Mouse (Mus musculus): ENCODE results near the gene Ntf3.

The Ntf3 gene

DNA sequence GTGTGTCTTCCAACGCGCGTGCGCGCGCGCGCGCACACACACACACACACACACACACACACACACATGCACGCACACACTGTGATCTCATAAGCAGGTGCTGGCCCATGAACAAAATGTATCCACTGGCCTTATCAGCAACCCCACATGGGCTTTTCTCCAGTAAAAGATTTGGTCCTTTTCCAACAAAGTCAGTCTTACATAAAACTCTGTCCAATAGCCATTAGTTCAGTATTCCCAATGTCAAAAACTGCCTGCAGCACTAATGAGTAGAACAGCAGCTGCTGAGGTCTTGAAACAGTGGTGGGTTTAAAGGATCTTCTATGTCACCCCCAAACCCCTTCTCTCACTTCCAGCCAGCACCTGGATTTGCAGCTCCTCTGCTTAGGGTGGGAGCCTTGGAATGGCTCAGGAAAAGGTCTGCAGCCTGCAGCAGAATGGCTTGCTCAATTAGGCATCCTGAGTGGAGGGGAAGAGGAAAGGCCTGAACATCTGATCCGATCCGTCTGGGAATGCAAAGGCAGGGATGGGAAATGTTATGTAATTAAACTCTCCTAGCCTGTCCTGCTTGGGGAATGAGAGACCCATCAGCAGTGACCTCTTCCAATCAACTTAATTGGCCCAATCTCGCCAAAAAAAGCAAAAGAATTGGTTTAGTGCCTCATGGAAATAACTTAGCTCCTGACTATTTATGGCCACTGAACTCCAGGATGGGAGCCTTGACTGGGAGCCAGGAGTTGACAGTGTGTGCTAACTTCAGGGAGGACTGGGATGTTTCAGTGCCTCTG, 7.2 kb downstream of the Ntf3 start:
- DNase-seq (ENCODE audit: low spot score), result no peak

DNA sequence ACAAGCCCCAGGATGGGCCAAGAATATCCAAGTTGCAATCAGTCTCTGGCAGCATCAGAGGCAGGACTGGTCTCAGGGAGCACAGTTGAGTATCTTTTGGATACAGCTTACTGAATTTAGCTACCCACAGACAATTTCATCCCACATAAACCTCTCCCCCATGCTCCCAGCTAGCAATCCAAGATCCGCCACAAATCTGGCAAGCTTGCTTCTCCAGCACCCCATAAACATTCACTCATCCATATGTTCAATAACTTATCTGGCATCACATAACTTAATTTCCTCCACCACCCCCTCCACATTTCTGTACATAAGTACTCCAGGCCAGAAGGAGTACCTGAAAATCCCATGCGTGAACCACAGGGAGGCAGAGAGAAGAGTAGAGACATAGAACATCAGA, 10.8 kb downstream of the Ntf3 start:
- no peak for DNase-seq (ENCODE audit: low spot score)

DNA sequence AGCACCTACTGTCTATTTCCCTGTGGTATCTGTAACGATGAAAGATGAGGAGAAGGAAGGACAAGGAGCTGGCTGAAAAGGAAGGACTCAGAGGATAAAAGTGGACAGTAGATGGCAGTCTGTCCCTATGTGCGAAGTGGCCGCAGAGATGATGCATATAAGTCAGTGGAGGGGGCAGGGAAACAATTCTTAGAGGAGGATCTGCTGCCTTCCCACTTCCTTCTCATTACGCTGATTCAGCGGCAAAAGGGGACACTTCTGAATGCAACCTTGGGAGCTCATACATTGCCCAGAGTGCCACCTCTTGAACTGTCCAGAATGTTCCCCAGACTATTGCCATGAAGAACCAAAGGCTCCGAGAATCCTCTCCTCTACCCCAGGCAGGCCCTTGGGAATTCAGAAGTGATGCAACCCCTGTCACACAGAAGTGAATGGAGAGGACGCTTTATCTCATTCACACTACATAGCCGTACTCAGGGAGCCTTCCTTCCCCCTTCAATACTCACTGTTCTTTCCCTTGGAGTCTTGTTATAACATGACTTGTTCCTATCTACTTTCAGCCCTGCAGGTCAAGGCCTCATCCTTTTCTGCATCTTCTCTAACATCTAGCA, 12.2 kb downstream of the Ntf3 start:
- DNase-seq (ENCODE audit: low spot score), result no peak

DNA sequence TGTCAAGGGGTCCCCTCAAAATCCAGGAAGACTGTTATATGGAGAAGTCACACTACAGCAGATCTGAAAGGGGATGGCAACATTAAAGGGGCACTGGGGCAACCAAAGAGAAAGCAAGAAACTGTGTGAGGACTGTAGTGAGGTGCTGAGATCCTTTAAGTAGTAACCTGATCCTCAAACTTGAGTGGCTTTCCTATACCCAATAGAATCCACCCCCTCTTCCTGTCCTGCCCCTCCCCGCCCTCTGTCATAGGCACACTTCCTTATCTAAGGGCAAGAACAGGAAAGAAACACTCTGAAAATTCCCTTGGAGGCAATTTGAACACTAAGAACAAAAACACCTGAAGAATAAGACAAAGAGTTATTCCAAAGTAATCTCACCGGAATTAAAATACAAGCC, 13.6 kb downstream of the Ntf3 start:
- DNase-seq (ENCODE audit: low spot score), result no peak

DNA sequence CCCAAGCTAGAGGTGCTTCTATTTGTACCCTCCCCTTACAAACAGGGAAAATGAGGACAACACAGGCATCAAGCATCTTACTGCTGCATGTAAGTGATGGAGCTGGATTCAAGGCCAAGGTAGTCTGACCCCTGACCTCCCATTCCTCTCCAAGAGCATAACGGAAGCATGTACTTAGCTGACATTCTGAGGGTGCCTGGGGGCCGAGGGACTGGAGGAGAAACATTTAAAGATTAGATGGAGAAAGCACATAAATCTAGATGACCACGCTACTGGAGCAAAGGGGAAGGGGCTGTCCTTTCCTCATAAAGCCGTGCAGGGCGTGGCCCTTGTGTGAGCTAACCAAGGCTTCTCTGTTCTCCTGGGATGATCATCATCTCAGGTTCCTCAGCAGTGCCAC, 23.1 kb downstream of the Ntf3 start:
- DNase-seq (ENCODE audit: low spot score), result no peak

DNA sequence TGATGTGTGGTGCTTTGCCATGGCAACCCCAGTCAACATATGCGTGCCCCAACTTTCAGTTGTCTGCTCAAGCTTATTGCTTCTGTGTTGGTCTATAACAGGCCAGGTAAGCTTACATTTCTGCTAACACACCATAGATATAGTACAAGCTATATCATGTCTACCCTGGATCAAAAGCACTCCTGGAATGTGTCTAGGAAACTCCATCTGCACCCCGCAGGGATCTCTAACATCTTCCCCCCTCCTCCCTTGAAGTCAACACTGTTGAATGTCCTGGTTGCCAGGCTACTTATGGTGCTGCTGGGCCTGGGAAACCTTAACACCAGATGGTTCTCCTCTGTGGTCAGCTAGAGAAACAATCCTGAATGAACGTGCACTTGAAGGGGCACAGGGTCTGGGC, 24.0 kb downstream of the Ntf3 start:
- no peak for DNase-seq (ENCODE audit: low spot score)

DNA sequence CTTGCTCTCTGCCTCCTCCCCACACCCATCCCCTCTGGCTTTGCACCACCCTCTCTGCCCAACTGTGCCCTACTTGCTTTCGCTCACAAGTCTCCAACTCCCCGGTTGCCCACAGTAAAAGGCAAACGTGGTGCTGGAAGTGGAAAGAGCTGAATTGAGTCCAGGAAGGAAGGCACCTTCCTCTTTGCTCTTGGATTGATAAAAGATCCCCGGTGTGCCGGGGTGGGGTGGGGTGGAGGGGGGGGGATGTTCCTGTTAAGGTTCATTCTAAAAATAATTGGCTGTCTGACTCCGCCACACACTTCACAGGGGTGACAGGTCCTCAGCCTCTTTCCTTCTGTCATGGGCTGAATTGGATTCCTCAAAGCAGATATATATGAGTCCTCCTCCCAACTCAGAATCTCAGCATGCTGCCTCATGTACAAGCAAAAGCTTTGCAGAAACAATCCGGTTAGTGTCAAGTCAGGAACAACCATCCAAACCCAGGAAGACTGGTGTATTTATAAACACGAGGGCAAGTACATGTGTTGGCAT, 24.6 kb downstream of the Ntf3 start:
- no peak for DNase-seq (ENCODE audit: low spot score)

DNA sequence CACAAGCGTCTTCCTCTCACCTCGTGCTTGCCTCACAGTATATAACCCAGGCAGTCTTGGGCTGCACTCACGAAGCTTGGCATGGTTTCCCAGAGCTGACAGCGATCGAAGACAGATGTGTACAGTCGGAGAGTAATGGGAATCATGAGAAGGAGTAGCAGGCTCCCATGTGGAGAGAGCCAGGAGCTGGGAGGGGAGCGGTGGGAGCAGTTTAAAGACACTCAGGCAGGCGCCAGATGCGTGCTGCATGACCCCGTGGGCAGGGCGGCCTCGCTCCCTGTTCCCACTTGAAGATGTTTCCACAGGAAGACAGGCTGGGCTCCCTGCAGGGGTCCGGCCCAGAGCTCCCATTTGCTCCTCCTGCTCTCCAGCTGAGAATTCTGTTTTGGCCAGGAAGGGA, 25.2 kb downstream of the Ntf3 start:
- DNase-seq (ENCODE audit: low spot score), result no peak

DNA sequence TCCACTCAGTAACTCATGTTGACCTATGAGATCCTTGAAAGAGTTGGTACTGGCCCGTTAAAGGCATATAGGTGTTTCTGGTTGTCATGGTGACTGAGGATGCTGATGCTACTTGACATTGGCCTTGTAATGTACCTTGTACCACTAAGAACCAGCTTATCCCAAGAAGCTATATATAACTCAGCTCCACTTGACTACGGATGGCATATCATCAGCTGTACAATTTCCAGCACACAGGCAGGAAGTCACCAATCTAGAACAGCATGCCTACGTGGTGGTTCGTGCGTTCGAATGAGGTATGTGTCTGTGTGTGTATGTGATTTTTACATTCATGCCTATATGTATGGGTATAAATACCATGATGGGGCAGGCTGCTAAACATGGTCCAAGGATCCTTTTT, 25.7 kb downstream of the Ntf3 start:
- DNase-seq (ENCODE audit: low spot score), result no peak

DNA sequence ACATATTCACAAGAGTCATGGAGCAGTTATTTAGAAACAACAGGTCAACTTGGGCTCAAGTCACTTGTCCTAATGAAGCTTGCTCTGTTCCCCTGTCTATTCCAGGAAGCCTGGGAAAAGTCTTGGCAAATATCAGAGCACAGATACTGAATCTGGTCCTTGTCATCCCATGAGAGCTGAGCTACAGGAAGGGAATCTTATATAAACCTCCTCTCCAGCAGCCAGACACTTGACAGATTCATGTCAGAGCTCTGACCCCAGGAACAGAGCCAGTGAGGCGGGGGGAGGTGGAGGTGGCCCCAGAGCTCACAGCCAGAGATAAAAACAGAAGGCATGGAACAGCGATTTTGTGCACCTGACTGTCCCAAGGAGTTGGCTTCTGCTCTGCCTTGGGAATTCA, 26.3 kb downstream of the Ntf3 start:
- DNase-seq (ENCODE audit: low spot score), result no peak

DNA sequence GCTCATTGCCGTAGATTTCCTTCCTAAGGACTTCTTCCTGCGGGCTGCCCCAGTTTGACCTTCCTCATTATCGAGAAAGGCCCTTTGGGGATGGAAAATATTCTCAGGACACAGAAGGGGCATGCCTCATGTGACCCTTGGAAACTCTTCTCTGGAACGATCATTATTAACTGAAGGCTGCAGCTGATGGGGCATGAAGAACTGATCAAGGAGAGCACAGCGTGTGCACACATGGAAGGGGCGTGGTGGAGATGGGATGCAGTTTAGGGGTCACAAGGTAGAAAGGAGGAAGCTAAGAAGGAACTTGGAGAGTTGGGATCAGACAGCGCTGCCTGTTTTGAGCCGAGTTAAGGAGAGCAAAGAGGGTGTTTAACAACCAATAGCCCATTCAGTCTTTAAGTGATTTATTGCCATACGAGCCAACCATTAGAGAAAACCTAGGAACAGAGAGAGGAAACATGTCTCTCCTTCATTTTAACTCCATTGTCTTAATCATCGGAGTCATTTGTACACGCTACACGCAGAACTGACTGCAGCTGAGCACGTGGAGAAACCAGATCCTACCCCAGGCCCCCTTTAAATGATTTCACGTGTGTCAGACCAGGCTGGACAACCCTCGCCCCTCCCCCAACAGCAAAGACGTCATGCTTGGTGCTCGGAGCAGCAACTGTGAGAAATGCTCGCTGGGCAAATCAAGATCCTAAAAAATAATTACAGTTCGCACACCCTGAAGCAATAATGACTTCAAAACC, 32.4 kb downstream of the Ntf3 start:
- no peak for DNase-seq (ENCODE audit: low spot score)

DNA sequence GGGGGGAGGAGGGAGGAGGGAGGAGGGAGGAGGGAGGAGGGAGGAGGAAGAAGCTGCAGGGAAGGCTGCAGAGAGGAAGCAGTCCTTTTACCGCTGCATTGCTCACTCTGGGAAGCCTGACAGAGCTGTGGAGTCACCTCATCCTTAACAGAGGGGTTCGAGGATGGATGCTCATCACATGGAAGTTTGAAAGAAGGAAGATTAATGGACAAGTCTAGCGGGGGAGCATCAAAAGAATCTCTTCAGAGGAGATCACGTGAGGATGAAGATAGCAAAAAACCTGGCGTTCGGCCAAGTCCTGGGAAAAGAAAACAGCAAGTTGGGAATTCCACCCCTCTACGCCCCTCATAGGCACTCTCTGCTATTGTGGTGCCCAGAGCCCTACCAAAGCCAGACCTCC, 38.5 kb downstream of the Ntf3 start:
- no peak for DNase-seq (ENCODE audit: low spot score)

DNA sequence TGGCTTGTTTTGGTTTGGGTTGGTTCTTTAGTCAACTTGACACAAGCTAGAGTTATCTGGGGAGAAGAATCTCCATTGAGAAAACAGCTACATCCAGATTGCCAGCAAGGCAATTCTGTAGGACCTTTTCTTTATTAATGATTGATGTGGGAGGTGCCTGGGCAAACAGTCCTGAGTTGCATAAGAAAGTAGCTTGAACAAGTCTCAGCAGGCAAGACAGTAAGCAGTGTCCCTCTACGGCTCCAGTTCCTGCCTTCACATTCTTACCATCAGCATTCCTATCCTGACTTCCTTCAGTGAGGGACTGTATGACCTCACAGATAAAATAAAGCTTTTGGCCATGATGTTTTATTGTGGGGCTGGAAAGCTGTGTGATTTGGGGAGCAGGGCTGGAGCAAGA, 48.5 kb downstream of the Ntf3 start:
- DNase-seq (ENCODE audit: low spot score), result no peak

DNA sequence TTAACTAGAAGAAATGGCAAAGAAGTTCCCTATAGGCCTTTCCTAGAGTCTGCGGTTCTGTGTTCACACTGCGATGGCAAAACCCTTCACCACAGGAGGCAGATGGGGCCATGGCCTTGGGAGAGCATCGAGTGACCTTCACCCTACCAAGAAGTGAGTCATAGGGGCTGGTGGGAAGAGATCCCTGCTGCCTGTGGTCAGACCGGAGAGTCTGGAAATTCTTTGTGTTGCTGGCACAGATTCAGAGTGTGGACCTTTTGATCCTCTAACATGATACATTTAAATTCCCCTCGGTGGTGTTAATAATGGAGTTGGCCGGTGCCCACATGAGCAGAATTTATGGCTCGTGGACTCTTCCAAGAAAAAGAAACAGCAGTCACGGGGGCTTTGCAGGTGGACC, 49.5 kb downstream of the Ntf3 start:
- DNase-seq (ENCODE audit: low spot score), result no peak

DNA sequence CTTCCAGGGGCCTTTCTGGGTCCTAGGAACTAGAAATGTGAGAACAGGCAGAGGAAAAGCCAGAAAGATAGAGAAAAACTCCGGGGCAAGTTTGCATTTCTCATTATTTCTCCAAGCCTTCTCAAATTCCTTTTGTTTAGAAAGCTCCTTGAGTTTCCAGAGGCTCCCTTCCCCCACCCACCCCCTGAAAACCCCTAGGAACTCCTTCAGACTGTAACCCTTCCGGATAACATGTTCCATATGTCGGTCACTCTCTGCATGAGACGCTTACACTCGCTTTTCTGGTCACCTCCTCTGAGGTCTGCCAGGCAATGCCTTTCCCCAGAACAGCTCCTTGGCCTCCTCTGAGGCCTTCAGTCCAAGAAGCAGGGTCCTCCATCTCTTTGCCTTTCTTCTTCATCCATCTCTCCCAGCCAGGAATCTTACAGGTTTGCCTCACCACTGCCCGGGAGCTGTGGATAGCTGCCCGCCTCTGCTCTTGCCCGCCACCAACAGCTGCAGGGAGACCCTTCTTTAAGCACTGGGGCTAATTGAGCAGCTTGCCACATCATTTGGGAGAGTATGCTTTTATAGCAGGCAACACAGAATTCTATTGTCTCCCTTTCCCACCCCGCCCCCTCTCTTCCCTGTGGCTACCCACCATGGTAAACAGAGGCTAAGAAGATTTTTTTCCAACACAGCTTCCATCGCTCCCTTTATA, 51.6 kb downstream of the Ntf3 start:
- no peak for DNase-seq (ENCODE audit: low spot score)

DNA sequence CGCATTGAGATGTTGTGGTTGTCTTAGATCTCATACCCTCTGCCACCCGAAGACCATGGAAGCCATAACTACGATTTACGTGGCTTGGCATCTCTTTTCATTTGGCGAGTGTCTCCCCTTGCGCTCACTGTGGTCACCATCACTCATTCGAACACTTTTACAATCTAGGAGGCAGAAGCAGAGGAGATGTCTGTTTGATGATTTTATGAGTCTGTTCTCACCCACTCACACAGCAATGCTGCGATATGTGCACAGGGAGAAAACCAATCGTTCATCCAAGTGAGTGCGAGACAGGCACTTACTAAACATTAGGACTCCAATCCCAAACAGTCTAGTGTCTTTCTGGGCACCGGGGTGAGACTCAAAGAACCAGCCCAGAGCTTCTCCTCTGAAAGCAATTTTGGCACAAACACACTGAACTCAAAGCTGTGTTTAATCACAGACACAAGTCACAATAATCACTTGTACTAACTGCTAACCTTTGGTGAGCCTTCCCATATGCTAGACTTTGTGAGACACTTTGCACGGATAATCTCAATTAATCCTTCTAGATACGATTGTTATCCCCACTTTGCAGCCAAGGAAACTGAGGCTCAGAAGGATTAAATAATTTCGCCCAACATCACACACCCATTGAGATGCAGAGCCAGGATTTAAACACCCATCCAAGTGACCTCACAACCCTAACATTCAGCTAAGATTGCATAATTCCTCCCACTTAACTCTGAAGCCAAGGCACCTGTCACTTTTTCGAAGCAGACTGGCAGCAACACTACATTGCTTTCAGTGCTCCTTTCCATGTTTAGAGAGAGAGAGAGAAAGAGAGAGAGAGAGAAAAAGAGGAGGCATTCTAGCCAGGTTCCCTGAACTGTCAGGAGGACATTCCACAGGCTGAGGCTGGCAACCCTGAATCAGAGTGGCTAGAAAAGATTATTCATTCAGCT, 55.5 kb downstream of the Ntf3 start:
- no peak for DNase-seq (ENCODE audit: low spot score)

DNA sequence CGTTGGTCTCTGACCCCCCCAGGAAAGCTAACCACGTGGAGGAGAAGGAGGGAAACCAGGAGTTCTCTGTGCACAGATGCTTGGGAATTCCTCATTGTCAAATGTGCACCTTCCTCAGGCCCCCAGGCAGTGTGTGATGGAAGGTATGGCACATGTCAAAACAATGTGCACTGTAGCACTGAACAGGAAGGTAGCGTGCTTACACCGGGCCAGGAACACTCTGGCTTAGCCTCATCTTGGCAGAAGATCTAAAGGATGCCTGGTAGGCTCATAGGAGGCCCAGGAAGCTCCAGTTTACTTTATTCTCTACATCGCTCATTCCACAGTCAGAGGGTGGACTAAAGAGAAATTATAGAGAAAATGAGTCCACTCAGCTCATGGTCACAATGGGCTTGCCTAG, 57.5 kb downstream of the Ntf3 start:
- DNase-seq (ENCODE audit: low spot score), result no peak

DNA sequence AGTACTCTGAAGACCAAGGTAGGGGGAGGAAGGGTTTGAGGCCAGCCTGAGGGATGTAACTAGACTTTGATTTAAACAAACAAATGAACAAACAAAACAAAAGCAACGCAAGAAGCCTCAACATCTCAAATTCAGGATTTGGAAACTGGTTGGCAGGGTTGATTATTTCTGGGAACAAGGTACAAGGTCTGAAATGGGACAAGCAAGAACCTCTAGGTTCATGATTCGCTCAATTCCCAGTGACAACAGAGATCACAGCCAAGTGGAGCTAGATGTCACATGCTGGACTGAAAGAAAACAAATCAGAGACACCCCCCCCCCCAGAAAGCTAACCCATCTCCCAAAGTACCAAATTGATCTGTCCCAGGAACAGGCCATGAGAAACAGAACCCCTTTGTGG, 57.9 kb downstream of the Ntf3 start:
- DNase-seq (ENCODE audit: low spot score), result no peak

DNA sequence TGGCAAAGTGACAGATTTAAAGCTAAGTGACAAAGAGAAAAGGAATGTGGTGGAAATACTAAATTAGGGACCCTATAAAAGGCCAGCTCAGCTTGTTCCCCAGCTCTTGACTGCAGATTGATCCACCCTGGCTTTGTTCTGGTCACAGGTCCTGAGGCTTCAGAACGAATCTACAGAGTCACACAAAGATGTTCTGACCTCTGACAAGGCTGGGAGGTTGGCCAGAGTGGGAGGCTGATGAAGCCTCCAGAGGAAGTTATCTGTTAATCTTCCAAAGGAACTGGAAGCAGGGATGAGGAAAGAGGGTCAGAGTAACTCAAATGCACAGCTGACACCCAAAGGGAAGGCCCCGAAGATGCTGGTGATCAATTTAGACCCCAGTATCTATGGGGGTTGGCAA, 59.3 kb downstream of the Ntf3 start:
- DNase-seq (ENCODE audit: low spot score), result no peak

DNA sequence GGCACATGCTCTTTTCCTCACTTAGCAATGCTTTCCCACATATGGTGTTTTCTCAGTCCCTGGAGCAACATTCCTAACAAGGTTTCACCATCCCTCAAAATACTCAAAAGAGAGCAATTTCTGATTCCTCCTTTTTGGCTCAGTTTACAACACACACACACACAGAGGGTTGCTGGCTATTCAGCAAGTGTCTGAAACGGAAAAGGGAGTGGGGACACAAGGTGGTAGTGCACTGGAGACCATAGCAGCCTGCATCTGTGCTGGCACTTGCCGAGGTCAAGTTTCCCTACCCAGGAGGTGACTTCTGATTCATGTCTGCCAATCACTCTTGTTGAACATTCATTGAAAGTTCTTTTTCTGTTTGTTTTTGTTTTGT, 59.9 kb downstream of the Ntf3 start:
- DNase-seq (ENCODE audit: low spot score), result no peak

DNA sequence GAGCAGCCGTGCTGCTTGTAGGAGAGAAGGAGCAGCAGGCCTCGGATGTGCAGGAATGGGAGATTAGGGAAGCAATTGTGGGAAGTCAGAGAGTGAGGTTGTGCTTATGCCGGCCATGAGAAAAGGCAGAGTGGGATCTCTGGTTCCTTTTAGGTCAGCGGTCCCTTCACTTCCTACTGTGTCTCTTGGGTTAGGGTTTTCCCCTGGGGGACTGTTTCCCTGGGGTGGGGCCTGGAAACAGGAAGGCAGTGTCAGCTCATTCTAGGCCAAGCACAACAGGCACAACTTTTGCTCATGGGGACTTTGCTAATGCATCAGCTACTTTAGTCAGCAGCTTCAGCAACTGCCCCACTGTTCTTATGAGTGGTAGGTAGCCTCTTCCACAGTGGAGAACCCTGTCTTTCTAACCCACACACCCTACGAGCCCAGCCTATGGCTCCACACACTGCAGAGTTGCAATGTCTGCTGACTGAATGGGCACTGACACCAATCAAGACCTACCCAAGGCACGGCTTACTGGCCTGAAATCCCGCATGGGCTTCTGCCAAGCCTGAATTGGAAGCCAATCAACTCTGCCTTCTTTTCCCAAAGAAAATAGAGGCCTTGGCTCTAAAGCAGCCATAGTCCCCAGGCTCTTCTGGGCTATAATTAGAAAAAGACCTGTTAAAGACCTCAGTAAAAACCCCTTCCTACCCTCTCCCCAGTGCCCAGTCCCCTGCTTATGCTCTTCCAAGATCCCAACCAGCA, 60.5 kb downstream of the Ntf3 start:
- DNase-seq (ENCODE audit: low spot score), result no peak

Data from spleen, adult 12 weeks (tissue).